Mouse (Mus musculus) forelimb bud, embryonic 11.5 days (tissue): ENCODE measurements at regions not wholly inside any gene's neighbourhood (a gene's known extent, or its start where the extent isn't known, plus 50 kb on each side); places are given as distances from the start of the nearest gene placed in this dataset.

Experiments used
- DNase-seq: peaks from one replicate; pipeline ENCODE4 v3.0.0-alpha.2; 2012; ENCODE audit warnings: low read depth, low spot score

DNA sequence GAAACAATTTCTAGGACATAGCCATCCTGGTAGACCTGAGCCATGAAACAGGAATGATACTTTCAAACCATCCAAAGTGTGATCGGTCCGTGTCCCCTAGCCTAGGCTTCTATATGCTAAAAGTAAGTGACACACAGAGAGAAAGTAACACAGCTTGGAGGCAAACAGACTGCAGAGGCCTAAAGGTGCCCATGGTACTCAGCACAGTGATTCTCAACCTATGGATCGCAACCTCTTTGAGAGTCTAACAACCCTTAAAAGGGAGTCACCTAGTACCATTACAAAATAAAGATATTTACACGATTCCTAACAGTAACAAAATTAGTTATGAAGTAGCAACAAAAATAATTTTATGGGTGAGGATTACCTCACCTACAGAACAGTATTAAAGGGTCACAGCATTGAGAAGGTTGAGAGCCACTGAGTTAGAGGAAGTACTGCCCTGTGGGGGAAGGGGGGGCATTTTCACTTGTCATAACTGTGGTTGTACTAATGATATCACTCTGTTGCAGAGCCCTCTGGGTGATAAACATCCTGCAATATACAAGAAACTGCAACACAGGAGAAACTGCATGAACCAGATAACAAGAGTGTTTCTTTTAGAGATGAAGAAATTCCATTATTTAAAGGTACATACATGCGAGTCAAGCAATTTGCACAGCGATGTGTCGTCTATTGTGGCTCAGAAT, 308.8 kb downstream of the Fam49a start:
- no peak for DNase-seq

GRCm38 (mm10) chr12:12567734-12568104, 305.8 kb downstream of the Fam49a start:
- no peak for DNase-seq

- no peak for DNase-seq
Observed at GRCm38 (mm10) chr12:12567058-12567733, 305.3 kb downstream of the Fam49a start.

- no peak for DNase-seq
Observed at GRCm38 (mm10) chr12:12562267-12562666, 300.3 kb downstream of the Fam49a start.

DNA sequence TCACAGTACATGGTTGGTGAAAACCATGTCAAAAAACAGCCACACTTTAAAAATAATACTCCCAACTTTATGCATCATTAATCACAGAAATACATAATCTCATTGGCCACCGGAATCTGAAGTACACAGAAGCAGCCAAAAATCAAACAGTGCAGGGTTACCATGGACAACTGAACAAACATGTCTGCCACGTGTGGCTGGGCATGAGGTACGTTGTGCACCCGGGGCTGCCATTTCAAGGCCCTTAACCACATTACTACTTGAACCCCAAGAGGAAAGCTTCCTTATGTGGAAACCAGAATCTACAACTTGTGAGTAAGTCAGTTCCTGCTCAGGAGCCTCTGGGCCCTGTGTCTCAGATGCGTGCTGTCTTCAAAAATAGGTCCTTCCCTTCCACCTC, 289.9 kb downstream of the Fam49a start:
- no peak for DNase-seq

GRCm38 (mm10) chr12:12549649-12550048, 287.7 kb downstream of the Fam49a start:
- no peak for DNase-seq

- DNase-seq: peak; percentile 46
Observed at GRCm38 (mm10) chr12:12548688-12549087, 286.7 kb downstream of the Fam49a start.

GRCm38 (mm10) chr12:12547477-12547876, 285.5 kb downstream of the Fam49a start:
- no peak for DNase-seq

GRCm38 (mm10) chr12:12546372-12547031, 284.6 kb downstream of the Fam49a start:
- DNase-seq: no peak

DNA sequence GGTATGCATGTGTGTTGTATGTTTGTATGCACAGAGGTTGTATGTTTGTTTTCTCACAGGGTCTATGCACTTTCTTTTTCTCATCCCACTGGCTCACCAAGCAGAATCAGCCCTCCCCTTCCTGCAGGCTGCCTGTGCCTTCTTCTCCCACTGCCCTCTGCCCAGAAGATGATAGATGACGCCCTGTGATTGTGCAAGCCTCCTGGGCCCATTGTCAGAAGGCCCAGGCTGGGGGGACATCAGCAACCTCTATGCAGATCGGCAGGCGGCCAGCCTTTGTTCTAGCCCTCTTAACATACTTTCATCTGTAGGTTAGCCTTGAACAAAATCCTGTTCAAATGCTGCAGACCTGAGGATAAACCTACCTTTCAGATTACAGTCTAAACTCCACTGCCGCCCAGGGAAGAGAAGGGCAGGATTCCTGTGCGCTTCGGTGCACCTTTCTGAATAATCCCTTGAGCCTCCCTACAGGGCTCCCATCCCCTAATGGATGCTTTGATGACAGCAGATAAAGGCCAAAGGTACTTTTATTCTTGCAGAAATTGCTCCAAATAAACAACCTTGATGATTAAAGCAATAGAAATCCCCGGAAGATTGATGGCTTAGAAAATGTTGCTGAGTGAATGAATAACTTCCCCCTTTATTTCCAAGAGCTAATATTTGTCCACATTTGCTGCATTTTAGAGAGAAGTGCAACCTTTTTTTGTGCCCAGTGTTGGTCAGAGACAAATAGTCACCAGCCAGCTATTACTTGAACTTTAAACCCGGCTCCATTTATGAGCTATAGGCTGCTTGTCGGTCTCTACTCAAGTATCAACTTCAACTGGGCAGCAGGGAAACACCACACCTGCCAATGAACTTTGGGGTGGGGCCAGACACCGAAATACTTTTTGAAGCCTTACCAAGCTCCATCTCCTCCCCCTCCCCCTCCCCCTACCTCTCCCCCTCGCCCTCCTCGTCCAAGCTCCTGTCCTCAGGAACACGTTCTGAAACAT, 279.4 kb downstream of the Fam49a start:
- no peak for DNase-seq

DNA sequence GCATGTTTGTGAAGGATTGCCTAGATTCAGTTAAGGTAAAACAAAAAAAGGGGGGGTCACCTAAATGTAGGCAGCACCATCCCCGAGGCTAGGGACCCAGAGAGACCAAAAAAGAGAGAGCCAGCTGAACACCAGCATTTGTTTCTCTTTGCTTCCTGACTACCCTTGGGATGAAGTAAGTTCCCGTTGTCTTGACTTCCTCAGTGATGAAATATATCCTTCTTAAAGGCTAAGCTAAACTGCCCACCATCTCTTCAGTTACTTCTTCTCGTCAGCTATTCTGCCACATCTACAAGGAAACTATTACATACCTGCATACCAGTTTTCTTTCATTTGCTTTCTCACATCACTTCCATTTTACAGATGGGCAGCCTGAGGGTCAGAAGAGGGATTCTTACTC, 277.4 kb downstream of the Fam49a start:
- DNase-seq: no peak

DNA sequence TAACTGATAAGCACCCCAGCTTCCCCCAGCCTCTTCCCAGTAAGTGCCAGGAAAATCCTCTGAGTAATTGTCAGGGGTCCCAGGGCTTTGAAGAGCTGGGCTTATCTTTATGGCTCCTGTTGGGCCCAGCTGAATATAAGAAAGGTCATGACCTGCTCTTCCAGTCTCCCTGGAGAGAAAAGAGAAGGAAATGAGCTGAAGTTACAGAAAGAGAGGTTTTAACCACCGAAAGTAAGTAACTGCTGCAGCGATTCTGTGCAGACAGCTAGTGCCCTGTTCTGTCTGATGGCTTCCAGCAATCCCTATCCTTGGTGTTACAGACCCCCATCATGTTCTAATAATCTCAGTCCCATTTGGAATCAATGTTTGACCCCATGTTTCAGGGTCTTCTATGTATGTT, 272.8 kb downstream of the Fam49a start:
- no peak for DNase-seq

GRCm38 (mm10) chr12:12530796-12531195, 268.9 kb downstream of the Fam49a start:
- DNase-seq: no peak

- DNase-seq: no peak
Observed at GRCm38 (mm10) chr12:12529541-12529940, 267.6 kb downstream of the Fam49a start.

- DNase-seq: no peak
Observed at GRCm38 (mm10) chr12:12528478-12528981, 266.6 kb downstream of the Fam49a start.

DNA sequence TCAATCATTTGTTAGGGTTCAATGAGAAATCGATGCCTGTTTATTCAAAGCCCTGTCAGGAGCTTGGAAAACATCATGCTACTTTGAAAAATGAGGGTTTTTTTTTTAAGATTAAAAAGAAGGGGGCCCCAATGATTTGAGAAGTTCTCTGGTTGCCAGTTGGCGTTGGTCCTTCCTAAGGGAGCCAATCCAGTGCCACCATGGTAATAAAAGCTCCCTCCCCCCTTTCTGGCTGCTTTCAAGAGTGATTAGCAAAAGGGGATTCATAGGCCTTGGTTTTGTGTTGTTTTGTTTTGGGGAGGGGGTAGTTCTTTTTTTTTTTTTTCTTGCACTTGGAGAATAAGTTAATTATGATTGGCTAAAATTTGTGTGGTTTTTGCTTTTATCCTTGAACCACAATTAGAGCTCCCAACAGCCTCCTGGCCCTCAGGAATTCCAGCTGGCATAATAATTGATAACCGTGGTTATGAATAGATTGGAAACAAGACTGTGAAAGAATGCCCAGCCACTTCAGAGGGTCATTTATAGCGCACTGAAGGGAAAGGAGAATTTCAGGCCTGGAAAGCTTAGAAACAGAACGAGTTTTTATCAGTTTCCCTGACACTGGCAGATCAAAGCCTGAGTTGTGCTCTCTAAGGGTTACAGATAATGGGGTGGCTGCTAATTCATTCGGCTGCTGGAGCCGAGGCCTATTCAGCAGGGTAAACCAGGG, 266.0 kb downstream of the Fam49a start:
- no peak for DNase-seq

DNA sequence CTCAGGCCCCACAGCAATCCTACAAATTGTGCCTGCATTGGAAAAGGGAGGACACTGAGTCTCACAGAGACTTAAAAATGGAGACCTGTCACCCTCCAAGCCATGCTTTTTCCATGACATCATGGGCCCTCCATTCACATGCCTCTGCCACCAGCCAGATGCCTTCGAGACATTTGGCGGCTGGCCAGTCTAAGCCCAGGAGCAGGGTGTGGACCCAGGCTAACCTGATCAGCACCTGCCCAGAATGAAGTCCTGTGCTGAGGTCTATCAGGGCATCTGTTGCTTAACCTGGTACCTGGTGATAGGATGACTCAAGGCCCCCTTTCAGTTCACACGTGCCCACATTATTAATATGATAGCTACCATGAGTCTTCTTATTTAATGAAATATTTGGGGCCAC, 265.4 kb downstream of the Fam49a start:
- DNase-seq: no peak

DNA sequence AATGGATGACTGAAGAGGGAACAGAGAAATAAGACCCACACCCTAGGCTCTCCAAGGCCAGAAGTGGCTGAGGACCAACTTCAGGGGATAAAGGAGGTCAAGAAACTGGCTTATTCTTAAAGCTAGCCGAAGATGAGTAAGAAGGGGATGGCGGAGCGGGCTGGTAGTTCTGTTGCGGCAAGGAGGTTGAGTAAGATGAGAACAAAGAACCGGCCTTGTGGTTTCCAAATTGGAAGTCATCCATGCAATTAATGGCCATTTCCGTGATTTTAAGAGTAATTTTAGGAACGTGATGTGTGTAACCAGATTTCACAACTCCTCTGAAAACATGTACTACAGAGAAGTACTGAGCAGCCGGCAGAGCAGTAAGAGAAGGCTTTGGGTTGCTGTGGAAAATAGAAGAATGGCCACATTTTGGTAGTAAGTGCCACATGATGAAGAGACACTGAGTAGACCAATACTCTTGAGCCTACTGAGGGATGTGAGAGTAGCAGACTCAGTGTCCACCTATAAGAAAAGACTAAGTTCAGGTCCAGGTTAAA, 258.4 kb downstream of the Fam49a start:
- DNase-seq: no peak

- no peak for DNase-seq
Observed at GRCm38 (mm10) chr12:12518490-12519070, 256.6 kb downstream of the Fam49a start.

- no peak for DNase-seq
Observed at GRCm38 (mm10) chr12:12517020-12517419, 255.1 kb downstream of the Fam49a start.
